Mouse (Mus musculus): Measurements from ENCODE around the gene Ehd1. TPM values are rescaled to one million over a fixed set of nuclear protein-coding genes. Genes with fewer than 3 reads are reported as not detected.

Gene Ehd1
- polyA plus RNA-seq, 1 experiment from 2014 or later, result 60.0 TPM

DNA sequence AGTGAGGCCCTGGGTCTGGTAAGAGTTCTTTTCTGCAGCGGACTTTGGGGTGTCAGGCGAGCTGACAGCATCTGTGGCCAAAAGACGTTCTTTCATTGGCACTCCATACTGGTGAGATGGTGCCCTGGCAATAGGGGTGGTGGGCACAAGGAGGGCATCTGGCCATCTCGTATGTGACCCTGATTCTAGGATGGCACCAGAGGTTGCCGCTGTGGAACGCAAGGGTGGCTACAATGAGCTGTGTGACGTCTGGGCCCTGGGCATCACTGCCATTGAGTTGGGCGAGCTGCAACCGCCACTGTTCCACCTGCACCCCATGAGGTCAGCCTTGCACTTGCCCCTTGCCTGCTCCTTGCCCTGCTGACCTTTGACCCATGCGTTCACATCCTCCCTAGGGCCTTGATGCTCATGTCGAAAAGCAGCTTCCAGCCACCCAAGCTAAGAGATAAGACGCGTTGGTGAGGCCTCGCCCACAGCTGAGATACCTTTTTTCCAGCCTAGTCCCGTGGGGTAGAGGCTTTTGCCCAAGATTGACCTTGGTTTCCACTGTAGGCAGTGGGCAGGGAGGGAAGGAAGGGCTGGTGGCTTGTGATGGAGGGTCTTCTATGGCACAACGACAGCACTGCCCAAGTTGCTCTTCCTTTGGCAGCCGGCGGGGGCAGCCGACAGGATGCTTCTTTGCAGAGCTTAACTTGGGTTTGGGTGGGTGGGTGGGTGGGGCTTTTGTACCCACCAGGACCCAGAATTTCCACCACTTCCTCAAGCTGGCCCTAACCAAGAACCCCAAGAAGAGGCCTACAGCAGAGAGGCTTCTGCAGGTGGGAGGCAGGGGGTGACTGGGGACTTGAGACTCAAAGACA, 66.8 kb downstream of the Ehd1 start:
- Histone ChIP-seq H3K27me3 (ENCODE audit: control insufficient read depth, insufficient read depth, low read length) (no peaks in the 10 kb centered on the region), H3K4me2 (ENCODE audit: low read length) (no peak overlapping the region), H3K9ac (ENCODE audit: low read length) (no peak overlapping the region), H3K36me3 (ENCODE audit: control insufficient read depth, insufficient read depth, low read length) (peaks cover 62% of the 10 kb centered on the region), H3K4me3 (ENCODE audit: control insufficient read depth in 1 of 2, insufficient read depth in 1 of 2, low read depth in 1 of 2, low read length in 2 of 2) (no peak overlapping the region), H3K9me3 (ENCODE audit: control insufficient read depth, low read length) (no peaks in the 10 kb centered on the region), H3K27ac (replicated peaks in 1 of 2; ENCODE audit: control insufficient read depth in 1 of 2, insufficient read depth in 1 of 2, low read depth in 2 of 2, low read length in 2 of 2) (no peak overlapping the region), H3K4me1 (ENCODE audit: control insufficient read depth in 2 of 2, insufficient read depth in 2 of 2, low read length in 2 of 2) (peaks cover 5 to 8% of the 10 kb centered on the region in 2 experiments)
- 77% methylated on average over 19 of the region's 19 CpGs for WGBS
- no peak for ATAC-seq (ENCODE audit: insufficient number of reproducible peaks, insufficient read depth, low FRiP score, low read depth)

DNA sequence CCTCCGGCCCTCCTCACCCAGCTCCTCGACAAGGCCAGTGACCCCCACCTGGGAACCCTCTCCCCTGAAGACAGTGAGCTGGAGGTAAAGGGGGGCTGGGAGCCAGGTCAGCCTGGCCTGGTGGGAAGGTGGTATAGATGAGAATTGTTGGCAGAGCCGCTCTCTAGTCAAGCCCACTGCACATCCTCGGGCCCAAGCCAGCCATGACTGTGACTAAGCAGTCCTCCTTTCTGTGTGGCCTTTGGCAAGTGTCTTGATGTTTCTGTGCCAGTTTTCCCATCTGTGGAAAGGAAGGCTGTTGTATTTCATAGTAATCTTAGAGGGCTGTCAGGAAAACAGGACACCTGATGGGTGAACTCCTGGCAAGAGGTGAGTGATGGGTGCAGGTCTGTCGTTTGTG, 67.5 kb downstream of the Ehd1 start:
- H3K4me3 ChIP-seq (ENCODE audit: control insufficient read depth in 1 of 2, insufficient read depth in 1 of 2, low read depth in 1 of 2, low read length in 2 of 2), result no peak overlapping the region
- H3K27ac ChIP-seq (replicated peaks in 1 of 2; ENCODE audit: control insufficient read depth in 1 of 2, insufficient read depth in 1 of 2, low read depth in 2 of 2, low read length in 2 of 2), result no peak overlapping the region
- H3K9ac ChIP-seq (ENCODE audit: low read length), result no peak overlapping the region
- 91% methylated on average over 5 of the region's 5 CpGs for WGBS
- no peak overlapping the region for H3K4me2 ChIP-seq (ENCODE audit: low read length)
- ATAC-seq (ENCODE audit: insufficient number of reproducible peaks, insufficient read depth, low FRiP score, low read depth), result no peak
- peaks cover 55% of the 10 kb centered on the region for H3K36me3 ChIP-seq (ENCODE audit: control insufficient read depth, insufficient read depth, low read length)
- H3K9me3 ChIP-seq (ENCODE audit: control insufficient read depth, low read length), result no peaks in the 10 kb centered on the region
- peaks cover 10 to 11% of the 10 kb centered on the region in 2 experiments for H3K4me1 ChIP-seq (ENCODE audit: control insufficient read depth in 2 of 2, insufficient read depth in 2 of 2, low read length in 2 of 2)
- H3K27me3 ChIP-seq (ENCODE audit: control insufficient read depth, insufficient read depth, low read length), result no peaks in the 10 kb centered on the region

DNA sequence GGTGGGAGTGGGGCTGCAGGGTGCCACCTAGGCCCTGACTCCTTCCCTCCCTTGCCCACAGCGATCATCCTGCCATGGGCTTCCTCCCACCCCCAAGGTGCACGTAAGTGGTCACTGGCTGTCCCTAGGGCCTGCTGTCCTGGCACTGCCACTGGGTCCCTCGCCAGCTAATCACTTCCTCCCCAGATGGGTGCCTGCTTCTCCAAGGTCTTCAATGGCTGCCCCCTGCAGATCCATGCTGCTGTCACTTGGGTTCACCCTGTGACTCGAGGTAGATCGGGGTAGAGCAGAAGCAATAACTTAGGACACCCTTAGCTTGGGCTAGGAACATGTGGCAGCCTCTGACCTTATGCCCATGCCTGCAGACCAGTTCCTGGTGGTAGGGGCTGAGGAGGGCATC, 69.5 kb downstream of the Ehd1 start:
- no peaks in the 10 kb centered on the region for H3K9me3 ChIP-seq (ENCODE audit: control insufficient read depth, low read length)
- no peak for ATAC-seq (ENCODE audit: insufficient number of reproducible peaks, insufficient read depth, low FRiP score, low read depth)
- H3K27me3 ChIP-seq (ENCODE audit: control insufficient read depth, insufficient read depth, low read length), result no peaks in the 10 kb centered on the region
- no peak overlapping the region for H3K9ac ChIP-seq (ENCODE audit: low read length)
- H3K27ac ChIP-seq (replicated peaks in 1 of 2; ENCODE audit: control insufficient read depth in 1 of 2, insufficient read depth in 1 of 2, low read depth in 2 of 2, low read length in 2 of 2), result no peak overlapping the region
- peaks cover 7 to 8% of the 10 kb centered on the region in 2 experiments for H3K4me1 ChIP-seq (ENCODE audit: control insufficient read depth in 2 of 2, insufficient read depth in 2 of 2, low read length in 2 of 2)
- H3K4me2 ChIP-seq (ENCODE audit: low read length), result no peak overlapping the region
- WGBS, result 95% methylated on average over 5 of the region's 5 CpGs
- H3K4me3 ChIP-seq (ENCODE audit: control insufficient read depth in 1 of 2, insufficient read depth in 1 of 2, low read depth in 1 of 2, low read length in 2 of 2), result no peak overlapping the region
- peaks cover 46% of the 10 kb centered on the region for H3K36me3 ChIP-seq (ENCODE audit: control insufficient read depth, insufficient read depth, low read length)

DNA sequence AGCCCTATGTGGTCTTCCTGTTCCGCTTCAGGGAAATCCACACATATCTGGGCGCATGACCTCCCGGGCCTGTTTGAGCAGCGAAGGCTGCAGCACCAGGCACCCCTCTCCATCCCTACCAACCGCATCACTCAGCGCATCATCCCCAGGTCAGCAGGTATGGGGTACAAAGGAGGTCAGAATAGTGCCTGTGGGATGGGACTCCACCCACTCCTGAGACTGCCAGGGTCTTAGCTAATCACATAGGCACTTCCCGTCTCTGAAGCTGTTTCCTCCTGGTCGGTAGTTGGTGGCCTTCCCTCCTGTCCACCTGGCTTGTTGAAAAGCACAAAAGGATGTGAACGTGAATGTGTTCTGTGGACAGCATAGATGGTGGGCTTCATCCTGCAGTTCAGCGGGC, 70.1 kb downstream of the Ehd1 start:
- no peaks in the 10 kb centered on the region for H3K9me3 ChIP-seq (ENCODE audit: control insufficient read depth, low read length)
- H3K9ac ChIP-seq (ENCODE audit: low read length), result no peak overlapping the region
- no peak for ATAC-seq (ENCODE audit: insufficient number of reproducible peaks, insufficient read depth, low FRiP score, low read depth)
- H3K4me3 ChIP-seq (ENCODE audit: control insufficient read depth in 1 of 2, insufficient read depth in 1 of 2, low read depth in 1 of 2, low read length in 2 of 2), result no peak overlapping the region
- no peaks in the 10 kb centered on the region for H3K27me3 ChIP-seq (ENCODE audit: control insufficient read depth, insufficient read depth, low read length)
- H3K36me3 ChIP-seq (ENCODE audit: control insufficient read depth, insufficient read depth, low read length), result peaks cover 46% of the 10 kb centered on the region
- peaks cover 13 to 14% of the 10 kb centered on the region in 2 experiments for H3K4me1 ChIP-seq (ENCODE audit: control insufficient read depth in 2 of 2, insufficient read depth in 2 of 2, low read length in 2 of 2)
- H3K27ac ChIP-seq (replicated peaks in 1 of 2; ENCODE audit: control insufficient read depth in 1 of 2, insufficient read depth in 1 of 2, low read depth in 2 of 2, low read length in 2 of 2), result no peak overlapping the region
- 77% methylated on average over 10 of the region's 10 CpGs for WGBS
- H3K4me2 ChIP-seq (ENCODE audit: low read length), result no peak overlapping the region

DNA sequence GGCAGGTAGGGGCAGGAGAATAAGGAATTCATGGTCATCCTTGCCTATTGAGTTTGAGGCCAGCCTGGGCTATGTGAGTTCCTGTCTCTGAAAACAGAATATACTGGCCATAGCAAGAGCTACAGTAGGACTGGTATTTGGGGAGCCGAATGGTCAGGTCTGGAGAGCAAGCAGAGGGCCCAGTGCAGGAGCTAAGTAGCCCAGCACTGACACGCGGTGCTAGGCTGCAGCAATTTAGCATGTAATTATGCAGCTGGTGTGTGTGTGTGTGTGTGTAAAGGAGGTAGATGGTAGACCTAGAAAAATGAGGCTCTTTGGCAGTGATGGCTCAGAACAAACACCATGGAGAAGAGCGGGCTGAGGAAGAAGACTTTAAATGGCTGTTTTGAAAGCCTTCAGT, 71.1 kb downstream of the Ehd1 start:
- WGBS, result 91% methylated on average over 4 of the region's 4 CpGs
- Histone ChIP-seq H3K9ac (ENCODE audit: low read length) (no peak overlapping the region), H3K36me3 (ENCODE audit: control insufficient read depth, insufficient read depth, low read length) (peaks cover 51% of the 10 kb centered on the region), H3K4me1 (ENCODE audit: control insufficient read depth in 2 of 2, insufficient read depth in 2 of 2, low read length in 2 of 2) (peaks cover 13 to 14% of the 10 kb centered on the region in 2 experiments), H3K27ac (replicated peaks in 1 of 2; ENCODE audit: control insufficient read depth in 1 of 2, insufficient read depth in 1 of 2, low read depth in 2 of 2, low read length in 2 of 2) (no peak overlapping the region), H3K9me3 (ENCODE audit: control insufficient read depth, low read length) (no peaks in the 10 kb centered on the region), H3K4me3 (ENCODE audit: control insufficient read depth in 1 of 2, insufficient read depth in 1 of 2, low read depth in 1 of 2, low read length in 2 of 2) (no peak overlapping the region), H3K4me2 (ENCODE audit: low read length) (no peak overlapping the region), H3K27me3 (ENCODE audit: control insufficient read depth, insufficient read depth, low read length) (no peaks in the 10 kb centered on the region)
- no peak for ATAC-seq (ENCODE audit: insufficient number of reproducible peaks, insufficient read depth, low FRiP score, low read depth)

DNA sequence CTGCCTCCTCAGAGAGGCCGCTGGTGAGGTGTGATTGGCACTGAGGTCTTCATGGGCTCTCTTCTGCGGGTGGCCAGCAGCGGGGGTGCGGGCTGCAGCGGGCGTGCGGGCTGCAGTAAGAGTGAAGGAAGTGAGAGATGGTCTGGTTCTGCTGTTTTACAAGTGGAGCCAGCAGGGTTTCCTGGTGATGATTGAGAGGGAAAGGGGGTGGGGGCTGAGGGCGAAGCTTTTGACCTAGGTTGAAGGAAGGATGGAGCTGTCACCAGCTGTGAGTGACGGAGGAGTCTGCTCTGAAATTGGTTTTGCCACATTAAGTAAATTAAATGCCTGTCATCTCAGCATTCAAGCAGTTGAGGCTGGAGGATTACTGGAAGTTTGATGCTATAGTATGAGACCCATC, 72.2 kb downstream of the Ehd1 start:
- Histone ChIP-seq H3K9ac (ENCODE audit: low read length) (no peak overlapping the region; the same call in 1 of the 2 replicates), H3K4me3 (ENCODE audit: control insufficient read depth in 1 of 2, insufficient read depth in 1 of 2, low read depth in 1 of 2, low read length in 2 of 2) (no peak overlapping the region), H3K36me3 (ENCODE audit: control insufficient read depth, insufficient read depth, low read length) (peaks cover 55% of the 10 kb centered on the region), H3K4me2 (ENCODE audit: low read length) (no peak overlapping the region), H3K9me3 (ENCODE audit: control insufficient read depth, low read length) (no peaks in the 10 kb centered on the region), H3K27ac (replicated peaks in 1 of 2; ENCODE audit: control insufficient read depth in 1 of 2, insufficient read depth in 1 of 2, low read depth in 2 of 2, low read length in 2 of 2) (peak overlapping the region; percentile 42 to 72), H3K27me3 (ENCODE audit: control insufficient read depth, insufficient read depth, low read length) (no peaks in the 10 kb centered on the region), H3K4me1 (ENCODE audit: control insufficient read depth in 2 of 2, insufficient read depth in 2 of 2, low read length in 2 of 2) (peaks cover 13 to 14% of the 10 kb centered on the region in 2 experiments)
- ATAC-seq (ENCODE audit: insufficient number of reproducible peaks, insufficient read depth, low FRiP score, low read depth), result no peak
- 45% methylated on average over 9 of the region's 9 CpGs for WGBS

DNA sequence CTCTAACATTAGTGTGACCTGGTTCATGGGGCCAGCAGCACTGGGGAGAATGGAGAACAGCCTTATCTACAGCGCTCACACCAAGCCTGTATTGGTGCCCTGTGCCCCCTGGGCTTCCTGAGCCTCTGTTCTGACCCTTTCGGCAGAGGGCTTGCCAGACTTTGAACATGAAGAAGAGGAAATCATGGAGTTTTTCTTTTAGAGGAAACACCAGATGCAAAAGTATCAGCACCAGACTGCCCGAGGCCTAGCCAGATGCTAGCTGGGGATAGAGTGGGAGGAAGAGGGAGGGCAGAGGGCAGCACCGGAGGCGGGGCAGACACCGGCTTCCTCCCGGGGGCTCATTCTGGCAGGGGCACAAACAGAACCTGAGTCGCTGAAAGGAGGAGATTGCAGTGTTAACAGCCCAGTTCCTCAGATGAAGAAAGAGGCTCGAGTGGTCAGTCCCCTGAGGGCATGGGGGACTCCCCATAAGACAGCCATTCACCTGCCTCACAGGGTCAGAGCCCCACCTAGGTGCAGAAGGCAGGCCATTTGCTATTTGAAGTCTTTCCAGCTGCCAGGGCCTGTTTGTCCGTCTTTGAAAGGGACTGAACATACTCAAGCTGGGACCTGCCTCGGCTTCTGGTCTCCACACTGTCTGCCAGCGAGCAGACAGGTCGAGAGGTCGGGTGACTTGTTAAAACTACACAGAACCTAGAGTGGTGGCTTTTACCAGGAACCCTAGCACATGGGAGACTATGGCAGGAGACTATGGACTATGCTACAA, 72.9 kb downstream of the Ehd1 start:
- H3K4me3 ChIP-seq (ENCODE audit: control insufficient read depth in 1 of 2, insufficient read depth in 1 of 2, low read depth in 1 of 2, low read length in 2 of 2), result no peak overlapping the region
- 38% methylated on average over 14 of the region's 14 CpGs for WGBS
- H3K4me2 ChIP-seq (ENCODE audit: low read length), result 0 out of 2 replicates have a peak overlapping the region, but pooled peaks have one; percentile 8
- peak; percentile 48 for ATAC-seq (ENCODE audit: insufficient number of reproducible peaks, insufficient read depth, low FRiP score, low read depth)
- H3K9ac ChIP-seq (ENCODE audit: low read length), result no peak overlapping the region; the same call in 1 of the 2 replicates
- no peaks in the 10 kb centered on the region for H3K9me3 ChIP-seq (ENCODE audit: control insufficient read depth, low read length)
- H3K36me3 ChIP-seq (ENCODE audit: control insufficient read depth, insufficient read depth, low read length), result peaks cover 55% of the 10 kb centered on the region
- peaks cover 13 to 14% of the 10 kb centered on the region in 2 experiments for H3K4me1 ChIP-seq (ENCODE audit: control insufficient read depth in 2 of 2, insufficient read depth in 2 of 2, low read length in 2 of 2)
- H3K27me3 ChIP-seq (ENCODE audit: control insufficient read depth, insufficient read depth, low read length), result no peaks in the 10 kb centered on the region
- H3K27ac ChIP-seq (replicated peaks in 1 of 2; ENCODE audit: control insufficient read depth in 1 of 2, insufficient read depth in 1 of 2, low read depth in 2 of 2, low read length in 2 of 2), result peak overlapping the region; percentile 50 to 72

Measured in heart, embryonic 14.5 days (tissue).